Mouse (Mus musculus): Measurements from ENCODE around the gene H2afb3. TPM values are rescaled to one million over a fixed set of nuclear protein-coding genes. Genes with fewer than 3 reads are reported as not detected.

The H2afb3 gene
- not detected in 2 replicates for polyA plus RNA-seq (2012; rRNA removed; ENCODE audit: low replicate concordance)

DNA sequence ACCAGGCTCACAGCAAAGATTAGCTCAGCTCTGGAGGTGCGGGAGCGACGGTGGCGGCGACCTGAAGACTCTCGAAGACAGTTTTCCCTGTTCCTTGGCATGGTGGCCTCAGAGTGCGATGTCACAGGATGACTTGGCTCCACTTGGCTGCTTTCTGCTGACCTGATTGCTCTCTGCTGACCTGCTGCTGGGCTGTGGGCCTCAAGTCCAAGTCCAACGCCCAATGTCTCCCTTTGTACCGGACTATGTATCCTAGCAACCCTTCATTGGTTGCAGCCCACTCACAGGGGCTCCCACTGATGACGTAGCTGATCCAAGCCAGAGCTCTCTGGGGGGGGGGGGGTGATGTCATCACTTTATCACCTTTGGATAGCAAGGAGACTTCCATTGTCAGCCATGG lies at the start of gene H2afb3:
H2afb3 (minus strand) TSS at position 101 of the 400 bp plus-strand sequence.

DNA sequence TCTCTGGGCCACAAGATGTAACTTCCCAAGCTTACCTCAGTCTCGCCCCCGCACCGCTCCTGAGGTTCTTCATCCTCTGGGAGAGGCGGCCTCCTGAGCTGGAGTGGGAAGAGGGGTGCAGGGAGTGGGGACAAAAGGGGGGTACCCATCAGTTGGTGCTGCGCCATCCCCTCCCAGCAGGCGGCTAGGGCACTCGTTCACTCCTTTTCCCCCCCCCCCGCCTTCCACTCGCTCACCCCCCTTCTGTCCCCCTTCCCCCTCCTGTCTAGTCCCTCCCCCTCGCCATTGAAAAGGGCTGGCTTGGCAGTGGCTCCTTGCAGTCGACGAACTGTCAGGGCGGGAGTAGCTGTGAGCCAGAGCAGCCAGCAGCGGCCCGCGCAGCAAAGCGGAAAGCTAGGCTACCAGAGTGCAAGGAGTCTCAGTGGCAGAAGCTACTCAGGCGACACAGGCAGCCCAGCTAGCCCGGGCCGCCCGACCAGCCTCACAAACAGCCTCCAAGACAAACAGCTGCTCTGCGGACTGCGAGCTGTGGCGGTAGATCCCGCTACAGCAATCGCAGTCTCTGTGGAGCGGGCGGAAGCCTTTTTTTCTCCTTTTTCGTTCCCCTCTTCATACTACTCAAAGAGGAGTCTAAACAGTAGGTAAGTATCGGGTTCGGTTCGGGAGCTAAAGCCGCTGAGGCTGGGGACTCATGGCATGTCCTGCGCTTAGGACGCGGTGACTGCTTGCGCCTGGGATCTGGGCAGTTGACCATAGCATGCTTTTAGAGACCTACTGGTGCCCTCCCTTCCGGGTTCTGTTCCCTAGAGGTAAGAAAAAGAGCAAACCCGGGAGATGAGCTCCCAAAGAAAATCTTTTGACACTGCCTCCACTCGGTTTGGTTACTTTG lies 22.6 kb downstream of the H2afb3 start, which contains the start of gene Pcdh11x:
Pcdh11x (plus strand) TSS at position 249 of the 889 bp plus-strand sequence.

Other genes with a start within 250 kb of the H2afb3 start
- gene Pcdh11x, start 22.8 kb downstream of the H2afb3 start, polyA plus RNA-seq (2012; rRNA removed; ENCODE audit: low replicate concordance), result 0.90 TPM in 1 of 2 replicates, not detected in the other